Mouse (Mus musculus) bone marrow, adult 2 months (tissue): Measurements from ENCODE around the gene Hhat.

Source experiments
- CTCF ChIP-seq: fragments of 200-500 bp; IDR thresholded peaks from 2 replicates; pipeline ENCODE4 v1.5.1; 2011; ENCODE audit warnings: low read length, control low read depth; ENCODE audit not compliant: control insufficient read depth, insufficient read depth
- POLR2A ChIP-seq: fragments of 200-500 bp; IDR thresholded peaks from 2 replicates; pipeline ENCODE4 v1.6.1; 2011; ENCODE audit warnings: low read depth, mild to moderate bottlenecking, control low read depth, low read length, borderline replicate concordance; ENCODE audit not compliant: control insufficient read depth

DNA sequence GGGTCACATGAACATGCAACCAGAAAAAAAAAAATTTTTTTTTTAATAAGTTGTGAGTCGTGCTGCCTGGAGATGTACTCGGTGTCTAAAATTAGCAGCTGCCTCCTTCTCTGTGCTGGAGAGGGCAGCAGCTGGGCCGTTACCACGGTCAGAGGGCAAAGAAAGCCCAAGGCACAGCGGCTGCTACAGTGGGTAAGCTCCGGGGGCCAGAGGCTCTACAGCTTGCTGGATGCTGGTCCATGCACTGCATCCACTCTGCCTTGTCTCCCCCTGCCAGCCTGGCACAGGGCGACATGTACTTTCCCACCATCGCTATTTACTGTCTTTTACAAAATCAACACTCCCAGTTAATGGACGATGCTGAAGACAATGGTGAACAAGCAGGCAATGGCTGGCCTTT, 226.9 kb downstream of the Hhat start:
- no peak for TF ChIP-seq CTCF
- TF ChIP-seq POLR2A: no peak
